Mouse (Mus musculus) limb, embryonic 14.5 days (tissue): ENCODE measurements around the gene Adora3. TPM values are rescaled to one million over a fixed set of nuclear protein-coding genes. Genes with fewer than 3 reads are reported as not detected.

Experiments used
- ATAC-seq: fragments of 200-750 bp; cut with Nextera tagmentation; 2 replicates; pipeline ENCODE4 v1.8.0; 2017; ENCODE audit warnings: low read depth, moderate number of reproducible peaks, moderate TSS enrichment; ENCODE audit not compliant: low FRiP score
- DNase-seq: peaks from one replicate; pipeline ENCODE4 v3.0.0-alpha.2; 2015; ENCODE audit warnings: low spot score
- H3K27ac ChIP-seq: fragments of 300-500 bp; sonication (generic); replicated peaks from 2 replicates; pipeline ENCODE4 v1.5.1; 2014; ENCODE audit warnings: low read depth, mild to moderate bottlenecking, low read length, moderate library complexity, mixed read lengths
- H3K27me3 ChIP-seq: fragments of 300-500 bp; sonication (generic); 2 replicates; pipeline ENCODE4 v1.6.1; 2014; ENCODE audit warnings: low read length, mixed read lengths; ENCODE audit not compliant: control insufficient read depth, insufficient read depth
- H3K36me3 ChIP-seq: fragments of 300-500 bp; sonication (generic); 2 replicates; pipeline ENCODE4 v1.6.1; 2014; ENCODE audit warnings: mild to moderate bottlenecking, low read length, moderate library complexity, mixed read lengths; ENCODE audit not compliant: control insufficient read depth, insufficient read depth
- H3K4me1 ChIP-seq: fragments of 300-500 bp; sonication (generic); 2 replicates; pipeline ENCODE4 v1.6.1; 2014; ENCODE audit warnings: antibody characterized with exemption, low read length, mixed read lengths; ENCODE audit not compliant: control insufficient read depth, insufficient read depth
- H3K4me2 ChIP-seq: fragments of 300-500 bp; sonication (generic); replicated peaks from 2 replicates; pipeline ENCODE4 v1.6.1; 2014; ENCODE audit warnings: low read depth, mild to moderate bottlenecking, low read length, moderate library complexity; ENCODE audit not compliant: severe bottlenecking
- H3K4me3 ChIP-seq: fragments of 300-500 bp; sonication (generic); replicated peaks from 2 replicates; pipeline ENCODE4 v1.5.1; 2014; ENCODE audit warnings: low read length
- H3K9ac ChIP-seq: fragments of 300-500 bp; sonication (generic); 2 replicates; pipeline ENCODE4 v1.6.1; 2014; ENCODE audit warnings: mild to moderate bottlenecking, low read depth, low read length, moderate library complexity; ENCODE audit not compliant: severe bottlenecking
- H3K9me3 ChIP-seq: fragments of 300-500 bp; sonication (generic); 2 replicates; pipeline ENCODE4 v1.6.1; 2016; ENCODE audit warnings: low read length; ENCODE audit not compliant: control insufficient read depth
- POLR2A ChIP-seq: fragments of 200-500 bp; IDR thresholded peaks from 2 replicates; pipeline ENCODE4 v1.8.0; 2012; ENCODE audit warnings: inconsistent platforms, mild to moderate bottlenecking, moderate library complexity, borderline replicate concordance; ENCODE audit not compliant: insufficient read depth, insufficient read length; ENCODE audit errors: extremely low read depth
- WGBS: fragments of 180-500 bp; shearing (Covaris S2); extraction: QIAGEN DNeasy Blood & Tissue Kit; methylation state at CpG from one replicate; pipeline ENCODE4 v1.1.7; 2014; 5-methylcytosine and 5-hydroxymethylcytosine counted together
- polyA plus RNA-seq, 2 experiments: library from polyadenylated mRNA; depleted of rRNA in 1 of 2; stranded (reverse) in 1 of 2; unstranded in 1 of 2; fragments of >200 nt; fragmentation: Nextera tagmentation in 1 of 2; extraction: Ambion mirVana in 1 of 2; gene quantifications; 2 replicates each; pipeline versions ENCODE4 v1.2.1 to v1.2.3; 2012 to 2014

Adora3 gene
- polyA plus RNA-seq (2012; rRNA removed) (2.1 and 2.3 TPM in 2 replicates), polyA plus RNA-seq (2014; fragmentation: Nextera tagmentation; extraction: Ambion mirVana) (2.8 and 3.2 TPM in 2 replicates)

DNA sequence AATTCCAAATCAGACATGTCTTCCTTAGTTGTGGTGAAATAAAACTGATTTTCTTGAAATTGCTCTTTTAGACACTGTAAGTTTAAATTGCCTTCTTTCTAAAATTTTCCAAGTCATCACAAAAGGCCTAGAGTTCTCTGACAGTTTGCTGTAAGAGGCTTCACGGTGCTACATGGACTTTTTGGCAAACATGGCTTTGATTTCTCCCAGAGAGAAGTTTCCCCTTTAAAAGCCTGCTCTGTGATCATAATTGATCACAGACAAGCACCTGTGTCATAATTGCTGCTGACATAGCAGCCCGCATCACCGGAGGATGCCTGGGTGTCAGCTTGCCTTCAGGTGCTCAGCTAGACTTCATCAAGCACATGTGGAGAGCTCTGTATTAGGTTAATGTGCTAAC, at the start of gene Adora3, which contains the start of gene Tmigd3:
Adora3 (plus strand) TSS at position 301 of the 400 bp plus-strand sequence.
Tmigd3 (plus strand) TSS at position 346 of the 400 bp plus-strand sequence.
- no peak for DNase-seq
- H3K36me3 ChIP-seq, result no peaks in the 10 kb centered on the region
- no peak within 1 kb of the TSS for H3K4me3 ChIP-seq
- no peak within 1 kb of the TSS for H3K9ac ChIP-seq
- H3K4me2 ChIP-seq, result no peak within 1 kb of the TSS
- H3K27me3 ChIP-seq, result no peaks in the 10 kb centered on the region
- H3K9me3 ChIP-seq, result no peaks in the 10 kb centered on the region
- no peak for ATAC-seq
- 25% methylated on average over 3 of the region's 3 CpGs for WGBS
- no peak for TF ChIP-seq POLR2A
- H3K4me1 ChIP-seq, result no peaks in the 10 kb centered on the region
- H3K27ac ChIP-seq, result no peak within 1 kb of the TSS

DNA sequence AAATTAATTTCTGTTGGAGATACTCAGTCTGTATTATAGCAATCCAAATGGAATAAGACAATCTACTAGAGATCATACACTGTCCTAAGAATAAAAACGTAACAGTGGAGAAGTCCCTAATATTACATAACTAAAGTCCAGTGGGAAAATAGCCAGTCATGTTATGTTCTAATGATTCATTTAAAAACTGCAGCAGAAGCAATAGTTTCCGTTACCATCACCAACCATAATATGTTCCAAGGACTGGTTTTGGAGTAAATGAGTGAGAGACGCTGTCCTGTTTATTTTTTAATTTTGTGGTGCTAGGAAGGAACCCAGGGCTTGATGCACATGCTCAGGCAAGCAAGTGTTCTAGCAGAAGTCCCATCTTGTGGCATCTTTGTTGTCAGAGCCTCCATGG, 49.2 kb upstream of the Adora3 start:
- Histone ChIP-seq H3K9ac (no peak overlapping the region), H3K4me2 (no peak overlapping the region), H3K4me3 (no peak overlapping the region), H3K9me3 (no peaks in the 10 kb centered on the region), H3K27me3 (no peaks in the 10 kb centered on the region), H3K27ac (no peak overlapping the region), H3K36me3 (no peaks in the 10 kb centered on the region), H3K4me1 (no peaks in the 10 kb centered on the region)
- DNase-seq (no peak), ATAC-seq (no peak)
- WGBS, result 90% methylated on average over 3 of the region's 3 CpGs
- TF ChIP-seq POLR2A, result no peak

DNA sequence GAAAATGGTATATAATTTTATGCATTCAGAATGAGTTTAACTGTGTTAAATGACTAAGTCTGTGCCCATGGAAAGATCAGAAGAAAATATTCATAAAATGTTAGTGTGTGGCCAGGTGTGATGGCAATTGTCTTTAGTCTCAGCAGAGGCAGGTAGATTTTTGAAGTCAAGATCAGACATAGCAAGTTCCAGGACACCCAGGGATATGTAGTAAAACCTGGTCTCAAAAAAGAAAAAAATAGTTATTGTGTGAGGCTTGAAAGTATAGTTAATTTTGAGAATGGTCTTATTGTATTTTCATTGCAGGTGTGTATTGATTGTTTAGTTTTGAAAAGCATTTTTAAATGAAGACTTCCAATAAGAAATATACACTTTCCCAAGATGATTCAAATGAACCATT, 47.0 kb upstream of the Adora3 start:
- no peak for TF ChIP-seq POLR2A
- Histone ChIP-seq H3K4me3 (no peak overlapping the region), H3K9me3 (no peaks in the 10 kb centered on the region), H3K9ac (no peak overlapping the region), H3K27me3 (no peaks in the 10 kb centered on the region), H3K4me2 (no peak overlapping the region), H3K27ac (no peak overlapping the region), H3K36me3 (no peaks in the 10 kb centered on the region), H3K4me1 (no peaks in the 10 kb centered on the region)
- DNase-seq, result no peak
- ATAC-seq, result no peak

DNA sequence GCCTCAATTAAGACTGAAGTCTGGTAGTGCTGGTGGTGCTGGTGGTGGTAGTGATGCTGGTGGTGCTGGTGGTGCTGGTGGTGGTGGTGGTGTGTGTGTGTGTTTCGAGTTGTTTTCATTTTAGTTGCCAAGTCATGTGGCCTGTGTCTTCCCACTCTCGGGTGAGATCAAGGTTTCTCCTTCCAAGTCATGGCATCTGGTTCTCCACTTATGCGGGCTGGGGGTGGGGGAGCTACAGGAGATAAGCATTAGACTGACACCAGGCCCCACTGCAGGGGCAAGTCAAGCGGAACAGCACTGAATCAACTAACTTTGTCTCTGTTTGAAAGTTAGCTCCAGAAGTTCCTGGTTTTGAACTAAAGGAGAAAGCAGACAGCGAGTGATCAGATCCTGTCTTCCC, 46.6 kb upstream of the Adora3 start:
- no peak overlapping the region for H3K4me2 ChIP-seq
- no peak for TF ChIP-seq POLR2A
- no peaks in the 10 kb centered on the region for H3K9me3 ChIP-seq
- H3K36me3 ChIP-seq, result no peaks in the 10 kb centered on the region
- no peak overlapping the region for H3K4me3 ChIP-seq
- no peak overlapping the region for H3K27ac ChIP-seq
- no peaks in the 10 kb centered on the region for H3K27me3 ChIP-seq
- DNase-seq (no peak), ATAC-seq (no peak)
- no peaks in the 10 kb centered on the region for H3K4me1 ChIP-seq
- H3K9ac ChIP-seq, result no peak overlapping the region
- WGBS, result 44% methylated on average over 5 of the region's 5 CpGs

DNA sequence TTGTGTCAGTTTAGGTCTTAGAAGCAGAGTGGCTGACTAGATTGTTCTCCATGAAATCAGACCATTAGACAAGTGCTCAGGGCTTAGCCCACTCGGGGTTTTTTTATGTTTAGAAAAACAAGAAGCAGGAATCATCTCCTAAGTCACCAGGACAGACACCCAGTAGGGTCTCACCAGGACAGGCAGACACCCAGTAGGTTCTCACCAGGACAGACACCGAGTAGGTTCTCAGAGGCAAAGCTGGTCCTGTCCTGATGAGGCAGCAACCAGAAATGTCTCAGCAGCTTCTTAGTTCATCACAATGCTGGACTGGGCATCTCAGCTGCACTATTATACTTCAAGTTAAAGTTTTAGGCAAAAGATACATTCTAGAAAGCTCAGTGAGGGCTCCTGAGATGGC, 46.0 kb upstream of the Adora3 start:
- H3K9ac ChIP-seq, result no peak overlapping the region
- ATAC-seq (no peak), DNase-seq (no peak)
- WGBS, result 53% methylated on average over 2 of the region's 2 CpGs
- no peak overlapping the region for H3K4me2 ChIP-seq
- H3K9me3 ChIP-seq, result no peaks in the 10 kb centered on the region
- no peaks in the 10 kb centered on the region for H3K36me3 ChIP-seq
- no peaks in the 10 kb centered on the region for H3K4me1 ChIP-seq
- H3K27me3 ChIP-seq, result no peaks in the 10 kb centered on the region
- H3K27ac ChIP-seq, result no peak overlapping the region
- no peak for TF ChIP-seq POLR2A
- no peak overlapping the region for H3K4me3 ChIP-seq
